Mouse (Mus musculus): ENCODE results near the gene Tubgcp4. TPM values are rescaled to one million over a fixed set of nuclear protein-coding genes. Genes with fewer than 3 reads are reported as not detected.
"Not testable (repeated sequence)": the region's sequence is repeated elsewhere in the genome, so short reads cannot be mapped to it uniquely, and the experiment has no call there.

Tubgcp4 gene
- 10 to 100 TPM; 23.5 to 23.8 TPM for total RNA-seq (2021)

- no peak for DNase-seq
Measured at GRCm38 (mm10) chr2:121170481-121170971, at the start of gene Tubgcp4. Gene Tubgcp4 (plus strand): TSS chr2:121170654.

- DNase-seq = not testable (repeated sequence)
Measured at GRCm38 (mm10) chr2:121126302-121126701, 44.2 kb upstream of the Tubgcp4 start.

- no peak for DNase-seq
Measured at GRCm38 (mm10) chr2:121127536-121127935, 42.9 kb upstream of the Tubgcp4 start.

GRCm38 (mm10) chr2:121128865-121129620 lies 41.4 kb upstream of the Tubgcp4 start:
- no peak for DNase-seq

- no peak for DNase-seq
Measured at GRCm38 (mm10) chr2:121132822-121133221, 37.6 kb upstream of the Tubgcp4 start.

GRCm38 (mm10) chr2:121137371-121137770 lies 33.1 kb upstream of the Tubgcp4 start:
- DNase-seq = no peak

- DNase-seq = peak; percentile 74
Measured at GRCm38 (mm10) chr2:121139266-121140017, 31.0 kb upstream of the Tubgcp4 start.

- peak; percentile 91 for DNase-seq
Measured at GRCm38 (mm10) chr2:121140018-121140882, 30.2 kb upstream of the Tubgcp4 start, which contains the start of the genes Adal and Lcmt2. Gene Adal (plus strand): TSS chr2:121140428. Gene Lcmt2 (minus strand): TSS chr2:121140653.

GRCm38 (mm10) chr2:121141216-121142035 lies 29.0 kb upstream of the Tubgcp4 start:
- DNase-seq = no peak

GRCm38 (mm10) chr2:121142415-121142814 lies 28.0 kb upstream of the Tubgcp4 start:
- no peak for DNase-seq

GRCm38 (mm10) chr2:121149679-121150078 lies 20.8 kb upstream of the Tubgcp4 start:
- DNase-seq = no peak

GRCm38 (mm10) chr2:121153100-121153499 lies 17.4 kb upstream of the Tubgcp4 start:
- DNase-seq = no peak

GRCm38 (mm10) chr2:121169173-121169572 lies 1.3 kb upstream of the Tubgcp4 start:
- no peak for DNase-seq

- DNase-seq = peak; percentile 39
Measured at GRCm38 (mm10) chr2:121169902-121170301, 552 bp upstream of the Tubgcp4 start.

- DNase-seq = peak; percentile 93
Measured at GRCm38 (mm10) chr2:121170980-121171742, 707 bp downstream of the Tubgcp4 start, which contains the start of gene Zscan29. Gene Zscan29 (minus strand): TSS chr2:121171125.

GRCm38 (mm10) chr2:121178828-121179479 lies 8.5 kb downstream of the Tubgcp4 start:
- DNase-seq = no peak

- no peak for DNase-seq
Measured at GRCm38 (mm10) chr2:121183431-121183830, 13.0 kb downstream of the Tubgcp4 start.

- no peak for DNase-seq
Measured at GRCm38 (mm10) chr2:121184142-121184541, 13.7 kb downstream of the Tubgcp4 start.

- no peak for DNase-seq
Measured at GRCm38 (mm10) chr2:121188530-121188929, 18.1 kb downstream of the Tubgcp4 start.

- no peak for DNase-seq
Measured at GRCm38 (mm10) chr2:121195466-121195865, 25.0 kb downstream of the Tubgcp4 start.
